Comparison of ENCODE assay signal across 13 mouse cellular contexts in the genomic region with DNA sequence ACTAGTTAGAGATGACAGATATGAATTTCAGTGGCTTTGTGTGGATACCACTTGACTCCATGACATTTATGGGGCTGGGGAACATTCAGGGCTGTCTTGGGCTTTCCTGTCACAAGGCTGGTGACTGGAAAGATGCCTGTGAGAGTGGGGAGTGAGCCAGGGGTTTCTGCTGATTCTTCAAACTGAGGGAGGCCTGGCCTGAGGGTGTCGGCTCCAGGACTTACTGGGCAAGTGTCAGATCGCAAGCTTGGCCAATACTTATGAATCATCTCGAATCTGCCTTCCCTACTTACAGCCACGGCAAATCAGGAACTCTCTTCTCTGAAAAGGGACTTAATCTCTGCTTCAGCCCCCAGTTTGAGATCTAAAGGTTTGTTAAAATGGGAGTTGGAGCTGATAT. TPM values are rescaled to one million over a fixed set of nuclear protein-coding genes. Genes with fewer than 3 reads are reported as not detected.
DNase-seq lines count a peak whose midpoint lies in the region; ATAC-seq and TF ChIP-seq lines count a peak whose summit lies in the region.
"Had no signal": no experiment of that assay in that cellular context is flagged by ENCODE, and none has a peak within 500 bp of the region (broad histone marks: within the 10 kb centered on the region; RNA-seq: fewer than 3 reads in every experiment).

No protein-coding gene starts in this region.

- no peaks in the 10 kb centered on the region for H3K36me3 ChIP-seq in kidney, adult 2 months (ENCODE audit: control insufficient read depth, insufficient read depth, low read length)
- H3K36me3 ChIP-seq: midbrain, embryonic 15.5 days had no signal

- no peak overlapping the region for H3K4me3 ChIP-seq in kidney, adult 2 months (ENCODE audit: insufficient read depth, low read depth, low read length)
- peak overlapping the region; percentile 11; the same call in 1 of the 2 replicates for H3K4me3 ChIP-seq in gastrocnemius, adult 2 months
- H3K4me3 ChIP-seq: hindbrain, embryonic 10.5 days; lung, embryonic 15.5 days; midbrain, embryonic 15.5 days had no signal

- WGBS in kidney, adult 2 months: 47% methylated on average over 4 of the region's 4 CpGs

- no peak for TF ChIP-seq POLR2A in kidney, adult 2 months (IDR thresholded peaks at IDR 0.05; ENCODE audit: low read depth, low read length)

- peaks cover 18% of the 10 kb centered on the region for H3K4me1 ChIP-seq in kidney, adult 2 months (ENCODE audit: control insufficient read depth, insufficient read depth, low read length)
- H3K4me1 ChIP-seq: hindbrain, embryonic 10.5 days had no signal

- no peak overlapping the region for H3K27ac ChIP-seq in kidney, adult 2 months (ENCODE audit: insufficient read depth, low read depth, low read length)
- H3K27ac ChIP-seq in gastrocnemius, adult 2 months: peak overlapping the region; percentile 84
- H3K27ac ChIP-seq: hindbrain, embryonic 10.5 days; lung, embryonic 15.5 days; midbrain, embryonic 15.5 days had no signal

- no peak for TF ChIP-seq CTCF in kidney, adult 2 months (conservative IDR thresholded peaks at IDR 0.05; ENCODE audit: insufficient read depth, insufficient read length, low read depth, low read length)
- no peak for TF ChIP-seq CTCF in gastrocnemius, adult 2 months (IDR thresholded peaks at IDR 0.05)

- 0 out of 2 replicates have a peak, but pooled peaks have one; percentile 12 for ATAC-seq in megakaryocyte progenitor cell, adult 5-6 weeks (replicated peaks; ENCODE audit: poor library complexity)
- ATAC-seq: midbrain, embryonic 15.5 days had no signal

- H3K27me3 ChIP-seq in kidney, adult 2 months (replicated peaks; ENCODE audit: control insufficient read depth, insufficient read depth, low read length): no peaks in the 10 kb centered on the region
- H3K27me3 ChIP-seq: lung, embryonic 15.5 days; midbrain, embryonic 15.5 days had no signal

- intact Hi-C loops in gastrocnemius, adult 2 months (cut with DNase I): no loop called here

- DNase-seq in kidney, adult 2 months: peak; percentile 35
- DNase-seq in kidney, postnatal 4 days: no peak
- peak; percentile 34 for DNase-seq in MN1 (ENCODE audit: low spot score)
- DNase-seq in gastrocnemius, adult 2 months: peak; percentile 92
- no peak for DNase-seq in thymus, postnatal 4 days
- DNase-seq in right cerebral cortex, postnatal 10 days (ENCODE audit: low spot score in 2 of 2): no peak
- DNase-seq: cerebellum, postnatal 14 days; kidney, adult 18-20 months; thymus, postnatal 36 days had no signal

RNA-seq across cellular contexts. Expression of a gene that starts 18.3 kb away (rescaled TPM):
- polyA plus RNA-seq in kidney, adult 2 months (2012; rRNA removed): 19.1 and 23.7 TPM in 2 replicates
- total RNA-seq in gastrocnemius, adult 2 months (2021): 10 to 100 TPM; 18.0 to 18.6 TPM
- 5.4 and 9.8 TPM in 2 replicates for total RNA-seq in megakaryocyte progenitor cell, adult 5-6 weeks (2015)
- total RNA-seq in megakaryocyte progenitor cell, adult 5-6 weeks (2017): 14.5 and 15.8 TPM in 2 replicates

Comparison
In these comparisons a context has a peak if more than half of its experiments do, and no peak if none do; other contexts are left out.
1. DNase-seq: peak in kidney, adult 2 months (single experiment), MN1 (single experiment) and gastrocnemius, adult 2 months (single experiment); none in kidney, postnatal 4 days (0 of 2), thymus, postnatal 4 days (single experiment) and right cerebral cortex, postnatal 10 days (0 of 2).